Mouse (Mus musculus) bone marrow macrophage, adult 2 months (primary cell): ENCODE data around the gene Kdelr2. TPM values are rescaled to one million over a fixed set of nuclear protein-coding genes. Genes with fewer than 3 reads are reported as not detected.

Experiments used
- H3K27ac ChIP-seq: 2 replicates; pipeline ENCODE4 v1.5.1; 2012; ENCODE audit warnings: low read depth, low read length; ENCODE audit not compliant: insufficient read depth
- H3K4me1 ChIP-seq: 2 replicates; pipeline ENCODE4 v1.6.1; 2012; ENCODE audit warnings: low read length; ENCODE audit not compliant: control insufficient read depth, insufficient read depth
- H3K4me3 ChIP-seq: 2 replicates; pipeline ENCODE4 v1.5.1; 2012; ENCODE audit warnings: mild to moderate bottlenecking, low read length, moderate library complexity; ENCODE audit not compliant: insufficient read depth
- CTCF ChIP-seq: IDR thresholded peaks from 2 replicates; pipeline ENCODE4 v1.5.1; 2012; ENCODE audit warnings: low read depth, mild to moderate bottlenecking, low read length, moderate library complexity
- POLR2A ChIP-seq: IDR thresholded peaks from 2 replicates; pipeline ENCODE4 v1.6.1; 2012; ENCODE audit warnings: mild to moderate bottlenecking, low read depth, low read length, borderline replicate concordance
- polyA plus RNA-seq: library from polyadenylated mRNA; stranded (reverse); fragments of >200 nt; gene quantifications from 2 replicates; pipeline ENCODE4 v1.2.4, GENCODE M21; 2012; ENCODE audit not compliant: missing spikeins, insufficient read depth, insufficient read length

The Kdelr2 gene
- polyA plus RNA-seq, 1 experiment: 51.3 TPM

GRCm38 (mm10) chr5:143400501-143400900 is 3.1 kb upstream of the Kdelr2 start:
- Histone ChIP-seq H3K27ac (no peak overlapping the region), H3K4me1 (peaks cover 15% of the 10 kb centered on the region), H3K4me3 (no peak overlapping the region)
- TF ChIP-seq CTCF (no peak), POLR2A (no peak)

- Histone ChIP-seq H3K4me3 (no peak overlapping the region), H3K4me1 (peaks cover 24% of the 10 kb centered on the region), H3K27ac (no peak overlapping the region)
- TF ChIP-seq POLR2A (no peak), CTCF (no peak)
Measured at GRCm38 (mm10) chr5:143401556-143401955, 2.1 kb upstream of the Kdelr2 start.

- no peak for TF ChIP-seq CTCF
- no peak for TF ChIP-seq POLR2A
- peak overlapping the region; percentile 89 for H3K4me3 ChIP-seq
- H3K27ac ChIP-seq: peak overlapping the region; percentile 35
- peaks cover 27% of the 10 kb centered on the region for H3K4me1 ChIP-seq
Measured at GRCm38 (mm10) chr5:143404148-143404930, 701 bp downstream of the Kdelr2 start.

DNA sequence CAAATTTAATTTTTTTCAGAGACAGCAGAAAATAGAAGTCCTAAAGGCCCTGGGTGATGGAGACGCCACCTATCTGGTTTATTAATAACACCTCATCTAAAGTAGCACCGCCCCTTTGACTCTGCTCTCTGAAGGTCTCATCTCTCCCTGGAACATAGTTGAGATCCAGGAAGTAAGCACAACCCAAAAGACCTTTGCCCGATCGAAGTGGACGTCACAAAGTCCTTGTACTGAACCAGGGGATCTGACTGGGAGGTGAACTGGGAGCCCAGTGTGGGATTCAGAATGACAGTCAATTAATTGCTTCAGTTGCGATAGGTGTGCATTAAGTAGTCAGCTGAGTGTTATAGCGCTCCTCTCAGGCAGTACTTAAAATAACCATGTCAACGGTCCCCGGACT is 1.6 kb downstream of the Kdelr2 start:
- Histone ChIP-seq H3K27ac (no peak overlapping the region), H3K4me3 (0 out of 2 replicates have a peak overlapping the region, but pooled peaks have one; percentile 6), H3K4me1 (peaks cover 27% of the 10 kb centered on the region)
- TF ChIP-seq POLR2A (no peak), CTCF (no peak)

DNA sequence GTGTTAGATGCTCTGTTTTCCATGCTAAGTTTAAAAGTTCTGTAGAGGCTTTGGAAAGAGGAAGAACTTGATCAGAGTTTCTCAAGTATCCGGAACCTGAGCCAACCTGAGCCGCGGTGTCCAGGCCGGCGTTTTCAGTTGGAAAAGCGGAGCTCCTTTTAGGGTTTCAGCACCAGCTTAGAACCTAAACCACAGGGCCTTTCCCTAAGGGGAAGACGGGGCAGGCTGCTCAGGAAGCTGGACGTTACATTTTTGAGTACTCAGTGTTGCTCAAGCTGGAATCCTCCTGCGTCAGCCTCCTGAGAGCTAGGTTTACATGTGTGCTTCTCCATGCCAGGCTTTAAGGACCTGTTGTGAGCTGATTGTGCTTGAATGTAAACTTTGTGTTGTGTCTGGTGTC is 2.9 kb downstream of the Kdelr2 start:
- Histone ChIP-seq H3K4me3 (no peak overlapping the region), H3K4me1 (peaks cover 27% of the 10 kb centered on the region), H3K27ac (no peak overlapping the region)
- TF ChIP-seq POLR2A (no peak), CTCF (no peak)

GRCm38 (mm10) chr5:143409239-143409638 is 5.6 kb downstream of the Kdelr2 start:
- Histone ChIP-seq H3K27ac (no peak overlapping the region), H3K4me3 (no peak overlapping the region), H3K4me1 (peaks cover 17% of the 10 kb centered on the region)
- TF ChIP-seq CTCF (no peak), POLR2A (no peak)

DNA sequence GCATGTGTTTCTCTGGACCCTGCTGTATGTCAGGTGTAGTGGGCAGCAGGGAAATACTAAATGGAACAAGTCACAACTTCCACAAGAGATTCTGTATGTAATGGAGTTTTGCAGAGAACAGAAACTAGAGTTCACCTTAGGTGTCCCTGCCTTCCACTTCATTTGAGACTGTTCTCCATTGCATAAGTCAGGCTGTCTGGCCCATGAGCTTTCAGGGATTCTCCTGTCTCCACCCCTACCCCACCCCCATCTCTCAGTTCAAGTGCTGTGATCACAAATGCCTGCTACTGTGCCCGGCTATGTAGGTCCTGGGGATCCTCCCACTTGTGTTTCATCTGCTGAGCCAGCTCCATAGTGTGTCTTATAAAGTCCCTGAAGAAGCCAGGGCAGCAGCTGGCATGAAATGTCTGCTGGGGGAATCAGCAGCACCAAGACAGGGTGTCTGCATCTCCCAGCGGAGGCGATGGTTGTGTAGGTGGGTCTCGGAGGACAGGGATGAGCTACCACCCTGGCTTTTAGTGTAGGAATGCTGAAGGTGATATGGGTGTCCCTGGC is 7.3 kb downstream of the Kdelr2 start:
- Histone ChIP-seq H3K27ac (no peak overlapping the region), H3K4me1 (peaks cover 8% of the 10 kb centered on the region), H3K4me3 (no peak overlapping the region)
- TF ChIP-seq CTCF (no peak), POLR2A (no peak)

- no peak overlapping the region for H3K27ac ChIP-seq
- H3K4me3 ChIP-seq: no peak overlapping the region
- no peaks in the 10 kb centered on the region; the same call in 1 of the 2 replicates for H3K4me1 ChIP-seq
- TF ChIP-seq CTCF: no peak
- no peak for TF ChIP-seq POLR2A
Measured at GRCm38 (mm10) chr5:143421484-143421883, 17.8 kb downstream of the Kdelr2 start.

GRCm38 (mm10) chr5:143422990-143423389 is 19.4 kb downstream of the Kdelr2 start:
- H3K27ac ChIP-seq: no peak overlapping the region
- H3K4me3 ChIP-seq: no peak overlapping the region
- H3K4me1 ChIP-seq: no peaks in the 10 kb centered on the region; the same call in 1 of the 2 replicates
- TF ChIP-seq CTCF (no peak), POLR2A (no peak)

- Histone ChIP-seq H3K27ac (no peak overlapping the region), H3K4me3 (no peak overlapping the region), H3K4me1 (no peaks in the 10 kb centered on the region; the same call in 1 of the 2 replicates)
- TF ChIP-seq CTCF: peak; percentile 73
- no peak for TF ChIP-seq POLR2A
Measured at GRCm38 (mm10) chr5:143423899-143424519, 20.4 kb downstream of the Kdelr2 start.
